Mouse (Mus musculus): Measurements from ENCODE around the gene Maip1. TPM values are rescaled to one million over a fixed set of nuclear protein-coding genes. Genes with fewer than 3 reads are reported as not detected.

The Maip1 gene
- total RNA-seq, 2 experiments from 2014 or later = 9.3 to 11.2 TPM

GRCm38 (mm10) chr1:57423696-57424095 lies 17.6 kb downstream of the Maip1 start:
- no peak for DNase-seq (ENCODE audit: low spot score in 2 of 2)

- peak; percentile 84 to 92 for DNase-seq (ENCODE audit: low spot score in 2 of 2)
Observed at GRCm38 (mm10) chr1:57428368-57429308, 22.5 kb downstream of the Maip1 start.

DNA sequence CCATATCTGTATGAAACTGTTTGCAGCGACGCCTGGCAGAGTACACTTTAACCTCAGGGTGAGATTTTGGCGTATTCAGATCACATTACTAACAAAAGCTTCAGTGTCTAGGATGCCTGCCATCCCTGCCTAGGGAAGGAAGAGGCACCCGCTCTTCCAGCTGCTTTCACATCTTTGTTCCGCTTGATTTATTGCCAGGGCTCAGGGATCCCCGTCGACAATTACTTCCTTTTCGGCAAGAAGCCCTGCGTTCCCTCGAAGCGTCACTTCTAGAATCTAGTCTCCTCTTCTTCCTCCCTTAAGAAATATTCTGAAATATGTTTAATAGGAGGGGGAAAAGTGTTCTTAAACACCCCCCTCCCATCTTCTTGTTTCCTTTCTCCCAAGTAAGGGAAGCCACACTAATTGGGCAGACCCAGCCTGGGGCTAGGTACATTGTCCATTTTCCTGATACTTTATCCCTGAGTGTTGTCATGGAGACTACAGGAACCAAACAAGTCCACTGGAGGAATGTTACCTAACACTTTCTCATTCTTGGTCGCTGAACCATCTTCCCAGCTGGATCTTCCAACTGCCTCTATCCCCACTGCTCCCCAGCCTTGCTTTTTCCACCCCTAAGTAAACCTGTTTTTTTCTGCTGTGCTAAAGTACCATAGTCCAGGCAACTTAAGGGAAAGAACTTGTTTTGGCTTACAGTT lies 23.8 kb downstream of the Maip1 start:
- peak in 1 of 2 experiments; percentile 53 for DNase-seq (ENCODE audit: low spot score in 2 of 2)

- DNase-seq (ENCODE audit: low spot score in 2 of 2) = no peak
Observed at GRCm38 (mm10) chr1:57433141-57433540, 27.0 kb downstream of the Maip1 start.

DNA sequence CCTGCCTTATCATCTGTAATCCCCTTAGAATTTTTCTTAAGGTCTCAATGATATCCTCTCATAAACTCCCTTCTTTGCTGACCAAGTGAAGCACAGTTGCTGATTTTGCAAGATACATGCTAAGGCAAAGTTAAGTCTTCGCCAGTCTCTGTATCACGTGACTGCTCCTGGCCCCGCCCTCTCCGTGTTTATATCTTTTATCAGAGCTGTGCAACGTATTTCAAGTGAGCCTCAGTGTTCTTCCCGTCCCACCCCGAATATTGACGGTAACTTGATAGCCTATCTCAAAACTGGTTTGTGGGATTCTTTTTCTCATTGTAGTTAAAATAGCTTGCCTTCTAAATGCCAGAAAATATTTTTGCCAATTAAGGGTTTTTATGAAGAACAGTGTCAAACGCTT lies 30.3 kb downstream of the Maip1 start:
- peak in 1 of 2 experiments; percentile 75 for DNase-seq (ENCODE audit: low spot score in 2 of 2)

DNA sequence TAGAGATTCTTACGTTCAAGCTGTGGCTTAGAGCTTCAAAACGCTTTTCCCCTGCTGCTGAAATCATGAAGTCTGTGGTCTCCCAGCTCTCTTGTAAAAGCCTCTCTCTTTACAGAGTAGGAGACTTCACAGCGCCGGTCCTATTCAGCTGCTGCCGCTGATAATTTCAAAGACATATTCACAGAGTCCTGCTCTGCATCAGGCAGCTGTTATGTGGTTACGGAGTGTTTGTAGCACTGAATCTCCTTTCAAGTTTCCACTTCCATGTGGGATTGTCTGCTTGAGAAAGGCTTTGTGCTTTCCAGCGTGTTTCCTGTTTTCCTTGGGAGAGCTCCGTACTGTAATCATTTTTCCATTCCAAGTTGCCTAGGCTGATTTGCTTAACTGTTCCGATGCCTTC lies 30.8 kb downstream of the Maip1 start:
- peak in 1 of 2 experiments; percentile 31 for DNase-seq (ENCODE audit: low spot score in 2 of 2)

- peak in 1 of 2 experiments; percentile 52 for DNase-seq (ENCODE audit: low spot score in 2 of 2)
Observed at GRCm38 (mm10) chr1:57439026-57439425, 32.9 kb downstream of the Maip1 start.

DNA sequence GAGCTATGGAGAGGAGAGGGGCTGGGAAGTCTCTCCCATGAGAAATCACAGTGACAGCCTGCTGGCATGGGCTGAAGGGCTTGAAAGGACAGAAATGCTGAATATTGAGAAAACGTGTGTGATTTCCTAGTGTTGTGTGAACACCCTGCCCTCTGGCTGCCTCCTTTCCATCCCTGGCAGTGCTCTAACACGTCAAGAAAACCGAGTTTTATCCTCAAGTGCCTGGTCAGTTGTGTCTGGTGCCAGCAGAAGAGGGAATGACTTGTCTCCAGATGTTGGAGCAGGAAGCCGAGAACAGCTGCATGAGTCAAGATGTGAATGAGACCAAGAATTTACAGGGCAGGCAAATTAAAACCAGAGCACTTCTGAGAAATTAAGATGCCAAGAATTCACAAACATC lies 34.6 kb downstream of the Maip1 start:
- DNase-seq (ENCODE audit: low spot score in 2 of 2) = no peak

DNA sequence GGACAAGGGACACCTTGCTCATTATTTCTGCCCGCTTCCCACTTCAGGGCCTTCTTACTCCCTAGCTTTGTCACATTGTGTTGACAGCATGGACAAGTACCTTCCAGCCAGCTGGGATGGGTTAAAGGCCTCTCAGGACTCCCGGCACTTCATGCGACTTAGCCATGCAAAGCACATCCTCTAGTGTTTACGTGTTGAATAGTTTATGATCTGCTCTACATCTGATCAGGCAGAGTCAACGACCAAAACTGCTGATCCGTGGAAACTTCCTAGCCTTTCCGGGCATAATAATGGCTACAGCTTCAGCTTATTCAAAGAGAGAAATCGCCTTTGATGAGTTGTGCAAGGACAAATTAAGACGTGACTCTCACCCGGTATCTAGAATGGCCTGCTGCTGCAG lies 39.6 kb downstream of the Maip1 start:
- no peak for DNase-seq (ENCODE audit: low spot score in 2 of 2)

DNA sequence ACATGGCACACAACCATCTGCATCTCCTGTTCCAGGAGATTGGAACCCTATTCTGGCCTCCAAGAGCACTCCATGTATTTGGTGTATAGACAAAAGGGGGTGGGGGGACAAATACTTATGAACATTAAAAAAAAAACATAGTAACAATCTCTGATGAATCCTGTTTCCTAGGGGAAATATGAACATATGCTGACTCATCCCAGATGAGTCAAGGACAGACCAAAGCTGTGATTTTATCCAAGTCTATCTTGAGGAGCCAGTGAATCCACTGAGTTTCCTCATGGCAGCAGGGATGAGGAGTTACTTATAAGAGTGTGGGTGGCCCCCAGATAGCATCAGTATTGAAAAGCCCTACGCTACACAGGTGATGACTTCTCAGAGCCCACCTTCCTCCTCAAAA lies 44.1 kb downstream of the Maip1 start:
- DNase-seq (ENCODE audit: low spot score in 2 of 2) = no peak

DNA sequence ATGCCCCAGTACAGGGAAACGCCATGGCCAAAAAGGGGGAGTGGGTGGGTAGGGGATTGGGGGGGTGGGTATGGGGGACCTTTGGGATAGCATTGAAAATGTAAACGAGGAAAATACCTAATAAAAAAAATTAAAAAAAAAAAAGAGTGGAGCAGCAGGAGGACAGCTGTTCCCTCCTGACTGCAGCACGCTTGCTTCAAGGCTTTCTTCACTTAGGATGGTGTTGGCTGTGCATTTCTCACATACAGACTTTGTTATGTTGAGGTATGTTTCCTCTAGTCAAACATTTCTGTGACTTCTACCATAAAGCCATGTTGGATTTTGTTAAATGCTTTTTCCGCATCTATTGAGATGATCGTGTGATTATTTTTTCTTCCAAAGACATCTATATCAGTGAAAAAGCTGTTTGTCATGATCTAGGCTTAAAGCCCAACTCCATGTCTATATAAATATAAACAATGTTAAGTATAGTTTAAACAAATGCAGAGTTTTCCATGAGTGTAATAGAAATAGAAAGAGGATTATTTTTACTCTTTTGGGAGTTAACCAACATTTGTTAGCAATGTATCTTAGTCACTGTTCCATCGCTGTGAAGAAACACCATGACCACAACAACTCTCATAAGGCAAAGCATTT lies 54.3 kb downstream of the Maip1 start:
- no peak for DNase-seq (ENCODE audit: low spot score in 2 of 2)

Other genes starting within 250 kb of the Maip1 start
- gene 1700066M21Rik, start 28.7 kb upstream of the Maip1 start, total RNA-seq (2021) = 1 to 10 TPM; 3.5 to 3.8 TPM
- 1 to 10 TPM; 8.0 to 9.8 TPM for gene Tyw5, start 773 bp downstream of the Maip1 start, total RNA-seq (2021)